Mouse (Mus musculus) brain, embryonic 14.5 days (tissue): ENCODE data around the gene Tbc1d13.
"Not testable (repeated sequence)": the region's sequence is repeated elsewhere in the genome, so short reads cannot be mapped to it uniquely, and the experiment has no call there.

ENCODE experiments used
- CTCF ChIP-seq: fragments of 200-500 bp; IDR thresholded peaks from 2 replicates; pipeline ENCODE4 v1.5.1; 2012; ENCODE audit warnings: inconsistent platforms, mild to moderate bottlenecking, moderate library complexity, borderline replicate concordance; ENCODE audit not compliant: insufficient read depth, insufficient read length; ENCODE audit errors: extremely low read depth
- POLR2A ChIP-seq: fragments of 200-500 bp; IDR thresholded peaks from 2 replicates; pipeline ENCODE4 v1.6.1; 2012; ENCODE audit warnings: mild to moderate bottlenecking, inconsistent platforms, borderline replicate concordance; ENCODE audit not compliant: poor library complexity, insufficient read depth, insufficient read length, severe bottlenecking; ENCODE audit errors: extremely low read depth

GRCm38 (mm10) chr2:30140021-30140420, 6.5 kb downstream of the Tbc1d13 start:
- not testable (repeated sequence) for TF ChIP-seq CTCF, POLR2A
